Mouse (Mus musculus): ENCODE measurements at regions not wholly inside any gene's neighbourhood (a gene's known extent, or its start where the extent isn't known, plus 50 kb on each side); places are given as distances from the start of the nearest gene placed in this dataset.

- DNase-seq (ENCODE audit: low read depth, low spot score) = no peak
- Histone ChIP-seq H3K79me2 (ENCODE audit: control insufficient read depth, insufficient read depth, low read length, poor library complexity) (no peaks in the 10 kb centered on the region), H3K27me3 (ENCODE audit: control insufficient read depth in 1 of 2, insufficient read depth in 2 of 2, low read length in 2 of 2) (no peaks in the 10 kb centered on the region), H3K4me3 (ENCODE audit: control insufficient read depth in 1 of 2, insufficient read depth in 1 of 2, low read depth in 2 of 2, low read length in 2 of 2) (no peak overlapping the region), H3K9ac (ENCODE audit: control insufficient read depth, low read depth, low read length, poor library complexity, severe bottlenecking) (no peak overlapping the region), H3K9me3 (replicated peaks; ENCODE audit: insufficient read depth, low read length) (no peaks in the 10 kb centered on the region), H3K4me1 (ENCODE audit: control insufficient read depth in 1 of 2, insufficient read depth in 2 of 2, low read length in 2 of 2) (no peaks in the 10 kb centered on the region), H3K27ac (ENCODE audit: control insufficient read depth, low read depth, low read length) (no peak overlapping the region), H3K36me3 (ENCODE audit: control insufficient read depth in 1 of 2, insufficient read depth in 2 of 2, low read length in 2 of 2) (no peaks in the 10 kb centered on the region)
- TF ChIP-seq CHD1 (IDR thresholded peaks at IDR 0.05; ENCODE audit: low read depth, low read length) (no peak), POLR2AphosphoS5 (IDR thresholded peaks at IDR 0.05; ENCODE audit: borderline replicate concordance, low read depth, low read length) (no peak), MXI1 (IDR thresholded peaks at IDR 0.05; ENCODE audit: low read depth, low read length) (no peak), TBP (IDR thresholded peaks at IDR 0.05; ENCODE audit: low read depth, low read length) (no peak), ZC3H11A (IDR thresholded peaks at IDR 0.05; ENCODE audit: low read depth, low read length) (no peak), ZNF384 (IDR thresholded peaks at IDR 0.05; ENCODE audit: low read depth, low read length) (no peak), ZMIZ1 (IDR thresholded peaks at IDR 0.05; ENCODE audit: low read depth, low read length) (no peak), JUND (IDR thresholded peaks at IDR 0.05; ENCODE audit: low read depth, low read length) (no peak), USF1 (IDR thresholded peaks at IDR 0.05; ENCODE audit: low read depth, low read length) (no peak), MEF2A (IDR thresholded peaks at IDR 0.05; ENCODE audit: extremely low read depth, insufficient replicate concordance, low read depth, low read length, poor library complexity, severe bottlenecking) (no peak), CTCF (IDR thresholded peaks at IDR 0.05 in 2 of 3, conservative IDR thresholded peaks at IDR 0.05 in 1 of 3; ENCODE audit: control insufficient read depth in 1 of 3, insufficient read depth in 1 of 3, low read depth in 2 of 3, low read length in 3 of 3, poor library complexity in 1 of 3, severe bottlenecking in 1 of 3) (no peak), RAD21 (IDR thresholded peaks at IDR 0.05; ENCODE audit: low read depth, low read length) (no peak), MYB (IDR thresholded peaks at IDR 0.05; ENCODE audit: low read depth, low read length) (no peak), ELF1 (IDR thresholded peaks at IDR 0.05; ENCODE audit: low read depth, low read length) (no peak)
Observed at GRCm38 (mm10) chr1:92343768-92344167, 129.9 kb downstream of the Ndufa10 start.

- TF ChIP-seq NELFE (IDR thresholded peaks at IDR 0.05; ENCODE audit: low read depth, low read length) = no peak
- Histone ChIP-seq H3K4me1 (ENCODE audit: control insufficient read depth in 1 of 2, insufficient read depth in 2 of 2, low read length in 2 of 2) (no peaks in the 10 kb centered on the region), H3K9ac (ENCODE audit: control insufficient read depth, low read depth, low read length, poor library complexity, severe bottlenecking) (no peak overlapping the region), H3K27me3 (ENCODE audit: control insufficient read depth in 1 of 2, insufficient read depth in 2 of 2, low read length in 2 of 2) (no peaks in the 10 kb centered on the region), H3K27ac (ENCODE audit: control insufficient read depth, low read depth, low read length) (no peak overlapping the region), H3K79me2 (ENCODE audit: control insufficient read depth, insufficient read depth, low read length, poor library complexity) (no peaks in the 10 kb centered on the region), H3K4me3 (ENCODE audit: control insufficient read depth in 1 of 2, insufficient read depth in 1 of 2, low read depth in 2 of 2, low read length in 2 of 2) (no peak overlapping the region), H3K36me3 (ENCODE audit: control insufficient read depth in 1 of 2, insufficient read depth in 2 of 2, low read length in 2 of 2) (no peaks in the 10 kb centered on the region), H3K9me3 (replicated peaks; ENCODE audit: insufficient read depth, low read length) (no peaks in the 10 kb centered on the region)
- DNase-seq (ENCODE audit: low read depth, low spot score) = no peak
Observed at GRCm38 (mm10) chr1:92343161-92343598, 130.5 kb downstream of the Ndufa10 start.
